Mouse (Mus musculus): Measurements from ENCODE around the gene Reln.

Gene Reln

GRCm38 (mm10) chr5:22007304-22008059 is 337.0 kb downstream of the Reln start:
- DNase-seq (ENCODE audit: low spot score) = no peak

- DNase-seq (ENCODE audit: low spot score) = no peak
These were observed 340.6 kb downstream of the Reln start for GRCm38 (mm10) chr5:22003858-22004257.

- DNase-seq (ENCODE audit: low spot score) = no peak
These were observed 356.8 kb downstream of the Reln start for GRCm38 (mm10) chr5:21987711-21988110.

- peak; percentile 46 for DNase-seq (ENCODE audit: low spot score)
These were observed 358.2 kb downstream of the Reln start for GRCm38 (mm10) chr5:21986311-21986710.

GRCm38 (mm10) chr5:21983021-21983667 is 361.4 kb downstream of the Reln start:
- no peak for DNase-seq (ENCODE audit: low spot score)

GRCm38 (mm10) chr5:21981216-21981615 is 363.3 kb downstream of the Reln start:
- no peak for DNase-seq (ENCODE audit: low spot score)

- DNase-seq (ENCODE audit: low spot score) = no peak
These were observed 364.0 kb downstream of the Reln start for GRCm38 (mm10) chr5:21980544-21980943.

- no peak for DNase-seq (ENCODE audit: low spot score)
These were observed 371.1 kb downstream of the Reln start for GRCm38 (mm10) chr5:21973266-21974010.

GRCm38 (mm10) chr5:21961796-21962195 is 382.7 kb downstream of the Reln start:
- DNase-seq (ENCODE audit: low spot score) = no peak

GRCm38 (mm10) chr5:21960151-21960550 is 384.4 kb downstream of the Reln start:
- no peak for DNase-seq (ENCODE audit: low spot score)

- no peak for DNase-seq (ENCODE audit: low spot score)
These were observed 386.9 kb downstream of the Reln start for GRCm38 (mm10) chr5:21957586-21957985.

GRCm38 (mm10) chr5:21957061-21957460 is 387.4 kb downstream of the Reln start:
- DNase-seq (ENCODE audit: low spot score) = no peak

GRCm38 (mm10) chr5:21949507-21949897 is 395.0 kb downstream of the Reln start:
- DNase-seq (ENCODE audit: low spot score) = no peak

GRCm38 (mm10) chr5:21948736-21949506 is 395.6 kb downstream of the Reln start:
- DNase-seq (ENCODE audit: low spot score) = no peak

- no peak for DNase-seq (ENCODE audit: low spot score)
These were observed 396.7 kb downstream of the Reln start for GRCm38 (mm10) chr5:21947610-21948381.

- DNase-seq (ENCODE audit: low spot score) = no peak
These were observed 399.9 kb downstream of the Reln start for GRCm38 (mm10) chr5:21944579-21944978.

GRCm38 (mm10) chr5:21939405-21939804 is 405.1 kb downstream of the Reln start:
- DNase-seq (ENCODE audit: low spot score) = no peak

GRCm38 (mm10) chr5:21938138-21938537 is 406.4 kb downstream of the Reln start:
- no peak for DNase-seq (ENCODE audit: low spot score)

GRCm38 (mm10) chr5:21936627-21937026 is 407.9 kb downstream of the Reln start:
- no peak for DNase-seq (ENCODE audit: low spot score)

- DNase-seq (ENCODE audit: low spot score) = no peak
These were observed 408.4 kb downstream of the Reln start for GRCm38 (mm10) chr5:21936096-21936495.

- DNase-seq (ENCODE audit: low spot score) = no peak
These were observed 409.6 kb downstream of the Reln start for GRCm38 (mm10) chr5:21934811-21935396.

Measured in urinary bladder, postnatal 14 days (tissue).